Mouse (Mus musculus): ENCODE measurements around the gene Olfr617. TPM values are rescaled to one million over a fixed set of nuclear protein-coding genes. Genes with fewer than 3 reads are reported as not detected.

The Olfr617 gene
- polyA plus RNA-seq, 1 experiment from 2014 or later, result not detected

Small RNA genes lying within 50 kb of the gene (microRNA-seq; reads per million reads assigned to microRNA genes)
- not detected for gene Gm26506

Other genes starting within 250 kb of the Olfr617 start
- gene Olfr598, start 249.5 kb upstream of the Olfr617 start, polyA plus RNA-seq (2014; fragmentation: Nextera tagmentation; extraction: Ambion mirVana), result not detected in 2 replicates
- not detected in 2 replicates for gene Olfr599, start 237.1 kb upstream of the Olfr617 start, polyA plus RNA-seq (2014; fragmentation: Nextera tagmentation; extraction: Ambion mirVana)
- not detected in 2 replicates for gene Olfr600, start 223.4 kb upstream of the Olfr617 start, polyA plus RNA-seq (2014; fragmentation: Nextera tagmentation; extraction: Ambion mirVana)
- gene Olfr601, start 210.4 kb upstream of the Olfr617 start, polyA plus RNA-seq (2014; fragmentation: Nextera tagmentation; extraction: Ambion mirVana), result not detected in 2 replicates
- not detected in 2 replicates for gene Olfr603, start 186.9 kb upstream of the Olfr617 start, polyA plus RNA-seq (2014; fragmentation: Nextera tagmentation; extraction: Ambion mirVana)
- gene Usp17lc, start 158.0 kb upstream of the Olfr617 start, polyA plus RNA-seq (2014; fragmentation: Nextera tagmentation; extraction: Ambion mirVana), result not detected in 2 replicates
- not detected in 2 replicates for gene Olfr605, start 127.6 kb upstream of the Olfr617 start, polyA plus RNA-seq (2014; fragmentation: Nextera tagmentation; extraction: Ambion mirVana)
- not detected in 2 replicates for gene Olfr606, start 124.0 kb upstream of the Olfr617 start, polyA plus RNA-seq (2014; fragmentation: Nextera tagmentation; extraction: Ambion mirVana)
- not detected in 2 replicates for gene Olfr607, start 108.9 kb upstream of the Olfr617 start, polyA plus RNA-seq (2014; fragmentation: Nextera tagmentation; extraction: Ambion mirVana)
- gene Olfr608, start 103.2 kb upstream of the Olfr617 start, polyA plus RNA-seq (2014; fragmentation: Nextera tagmentation; extraction: Ambion mirVana), result not detected in 2 replicates
- not detected in 2 replicates for gene Olfr609, start 75.0 kb upstream of the Olfr617 start, polyA plus RNA-seq (2014; fragmentation: Nextera tagmentation; extraction: Ambion mirVana)
- gene Olfr610, start 60.9 kb upstream of the Olfr617 start, polyA plus RNA-seq (2014; fragmentation: Nextera tagmentation; extraction: Ambion mirVana), result not detected in 2 replicates
- gene Olfr611, start 52.2 kb upstream of the Olfr617 start, polyA plus RNA-seq (2014; fragmentation: Nextera tagmentation; extraction: Ambion mirVana), result not detected in 2 replicates
- not detected in 2 replicates for gene Olfr612, start 30.3 kb upstream of the Olfr617 start, polyA plus RNA-seq (2014; fragmentation: Nextera tagmentation; extraction: Ambion mirVana)
- gene Olfr613, start 25.0 kb upstream of the Olfr617 start, polyA plus RNA-seq (2014; fragmentation: Nextera tagmentation; extraction: Ambion mirVana), result not detected in 2 replicates
- gene Olfr615, start 17.0 kb upstream of the Olfr617 start, polyA plus RNA-seq (2014; fragmentation: Nextera tagmentation; extraction: Ambion mirVana), result not detected in 2 replicates
- gene Olfr616, start 3.9 kb upstream of the Olfr617 start, polyA plus RNA-seq (2014; fragmentation: Nextera tagmentation; extraction: Ambion mirVana), result not detected in 2 replicates
- gene Olfr618, start 17.0 kb downstream of the Olfr617 start, polyA plus RNA-seq (2014; fragmentation: Nextera tagmentation; extraction: Ambion mirVana), result not detected in 2 replicates
- gene Olfr619, start 27.5 kb downstream of the Olfr617 start, polyA plus RNA-seq (2014; fragmentation: Nextera tagmentation; extraction: Ambion mirVana), result not detected in 2 replicates
- not detected in 2 replicates for gene Olfr620, start 39.5 kb downstream of the Olfr617 start, polyA plus RNA-seq (2014; fragmentation: Nextera tagmentation; extraction: Ambion mirVana)
- not detected in 2 replicates for gene Olfr622, start 69.6 kb downstream of the Olfr617 start, polyA plus RNA-seq (2014; fragmentation: Nextera tagmentation; extraction: Ambion mirVana)
- gene Olfr623, start 90.6 kb downstream of the Olfr617 start, polyA plus RNA-seq (2014; fragmentation: Nextera tagmentation; extraction: Ambion mirVana), result not detected in 2 replicates
- not detected in 2 replicates for gene Olfr624, start 98.1 kb downstream of the Olfr617 start, polyA plus RNA-seq (2014; fragmentation: Nextera tagmentation; extraction: Ambion mirVana)
- gene Olfr625-ps1, start 109.7 kb downstream of the Olfr617 start, polyA plus RNA-seq (2014; fragmentation: Nextera tagmentation; extraction: Ambion mirVana), result not detected in 2 replicates
- not detected in 2 replicates for gene Olfr243, start 141.6 kb downstream of the Olfr617 start, polyA plus RNA-seq (2014; fragmentation: Nextera tagmentation; extraction: Ambion mirVana)
- gene Olfr628, start 157.3 kb downstream of the Olfr617 start, polyA plus RNA-seq (2014; fragmentation: Nextera tagmentation; extraction: Ambion mirVana), result not detected in 2 replicates
- not detected in 2 replicates for gene Olfr629, start 171.9 kb downstream of the Olfr617 start, polyA plus RNA-seq (2014; fragmentation: Nextera tagmentation; extraction: Ambion mirVana)
- not detected in 2 replicates for gene Olfr630, start 184.3 kb downstream of the Olfr617 start, polyA plus RNA-seq (2014; fragmentation: Nextera tagmentation; extraction: Ambion mirVana)
- gene Olfr69, start 198.5 kb downstream of the Olfr617 start, polyA plus RNA-seq (2014; fragmentation: Nextera tagmentation; extraction: Ambion mirVana), result not detected in 2 replicates
- not detected in 2 replicates for gene Olfr68, start 206.6 kb downstream of the Olfr617 start, polyA plus RNA-seq (2014; fragmentation: Nextera tagmentation; extraction: Ambion mirVana)
- not detected in 2 replicates for gene Olfr67, start 218.8 kb downstream of the Olfr617 start, polyA plus RNA-seq (2014; fragmentation: Nextera tagmentation; extraction: Ambion mirVana)
- 1,580 and 1,724 TPM in 2 replicates for gene Hbb-bt, start 240.9 kb downstream of the Olfr617 start, polyA plus RNA-seq (2014; fragmentation: Nextera tagmentation; extraction: Ambion mirVana)